Mouse (Mus musculus) gastrocnemius, postnatal 4 days (tissue): ENCODE measurements around the gene Hs2st1. TPM values are rescaled to one million over a fixed set of nuclear protein-coding genes. Genes with fewer than 3 reads are reported as not detected.

Experiments used
- DNase-seq, 2 experiments: peaks; one replicate each; pipeline ENCODE4 v3.0.0; 2021 to 2022; ENCODE audit warnings: low spot score in 2 of 2, mixed read lengths in 2 of 2
- total RNA-seq, 2 experiments: library from RNA; stranded (reverse); gene quantifications; 2 replicates each; pipeline ENCODE4 v1.2.3; 2021

The Hs2st1 gene
- total RNA-seq, 2 experiments from 2014 or later, result 36.7 to 37.7 TPM

- DNase-seq, result no peak
These were observed 56.5 kb downstream of the Hs2st1 start for GRCm38 (mm10) chr3:144513169-144514121.

- no peak for DNase-seq
These were observed 59.3 kb downstream of the Hs2st1 start for GRCm38 (mm10) chr3:144510724-144511123.

- no peak for DNase-seq
These were observed 61.6 kb downstream of the Hs2st1 start for GRCm38 (mm10) chr3:144508342-144508741.

GRCm38 (mm10) chr3:144507885-144508284 is 62.1 kb downstream of the Hs2st1 start:
- no peak for DNase-seq

GRCm38 (mm10) chr3:144506213-144506612 is 63.8 kb downstream of the Hs2st1 start:
- no peak for DNase-seq

GRCm38 (mm10) chr3:144501930-144502329 is 68.1 kb downstream of the Hs2st1 start:
- no peak for DNase-seq

- DNase-seq, result no peak
These were observed 73.2 kb downstream of the Hs2st1 start for GRCm38 (mm10) chr3:144496762-144497161.

GRCm38 (mm10) chr3:144494838-144495237 is 75.1 kb downstream of the Hs2st1 start:
- no peak for DNase-seq

- no peak for DNase-seq
These were observed 81.2 kb downstream of the Hs2st1 start for GRCm38 (mm10) chr3:144488787-144489186.

GRCm38 (mm10) chr3:144480595-144480994 is 89.4 kb downstream of the Hs2st1 start:
- DNase-seq, result no peak

- DNase-seq, result no peak
These were observed 91.6 kb downstream of the Hs2st1 start for GRCm38 (mm10) chr3:144478427-144478794.

GRCm38 (mm10) chr3:144477707-144478426 is 92.1 kb downstream of the Hs2st1 start:
- no peak for DNase-seq

- no peak for DNase-seq
These were observed 94.1 kb downstream of the Hs2st1 start for GRCm38 (mm10) chr3:144475891-144476290.

- DNase-seq, result no peak
These were observed 95.3 kb downstream of the Hs2st1 start for GRCm38 (mm10) chr3:144474726-144475125.

GRCm38 (mm10) chr3:144471954-144472353 is 98.0 kb downstream of the Hs2st1 start:
- no peak for DNase-seq

GRCm38 (mm10) chr3:144470901-144471300 is 99.1 kb downstream of the Hs2st1 start:
- no peak for DNase-seq

- no peak for DNase-seq
These were observed 102.5 kb downstream of the Hs2st1 start for GRCm38 (mm10) chr3:144467521-144467920.

GRCm38 (mm10) chr3:144466108-144466678 is 103.8 kb downstream of the Hs2st1 start:
- DNase-seq, result no peak

- DNase-seq, result no peak
These were observed 107.3 kb downstream of the Hs2st1 start for GRCm38 (mm10) chr3:144462679-144463078.

GRCm38 (mm10) chr3:144460183-144460788 is 109.7 kb downstream of the Hs2st1 start:
- DNase-seq, result no peak

GRCm38 (mm10) chr3:144459285-144459697 is 110.7 kb downstream of the Hs2st1 start:
- DNase-seq, result no peak
